Mouse (Mus musculus) olfactory bulb, adult 2 months (tissue): Measurements from ENCODE around the gene Cd47. TPM values are rescaled to one million over a fixed set of nuclear protein-coding genes. Genes with fewer than 3 reads are reported as not detected.

Experiments used
- H3K27ac ChIP-seq: fragments of 200-500 bp; 2 replicates; pipeline ENCODE4 v1.5.1; 2012; ENCODE audit warnings: low read depth, low read length; ENCODE audit not compliant: insufficient read depth
- H3K4me1 ChIP-seq: fragments of 200-500 bp; 2 replicates; pipeline ENCODE4 v1.6.1; 2012; ENCODE audit warnings: low read length; ENCODE audit not compliant: control insufficient read depth, insufficient read depth
- H3K4me3 ChIP-seq: fragments of 200-500 bp; 2 replicates; pipeline ENCODE4 v1.5.1; 2012; ENCODE audit warnings: mild to moderate bottlenecking, low read depth, low read length, moderate library complexity; ENCODE audit not compliant: insufficient read depth
- CTCF ChIP-seq: fragments of 200-500 bp; IDR thresholded peaks from 2 replicates; pipeline ENCODE4 v1.5.1; 2012; ENCODE audit warnings: low read depth, mild to moderate bottlenecking, low read length, moderate library complexity; ENCODE audit not compliant: insufficient read depth
- POLR2A ChIP-seq: fragments of 200-500 bp; IDR thresholded peaks from 2 replicates; pipeline ENCODE4 v1.6.1; 2012; ENCODE audit warnings: mild to moderate bottlenecking, low read depth, low read length, moderate library complexity; ENCODE audit not compliant: insufficient read depth
- WGBS: fragments of 180-500 bp; shearing (Covaris S2); methylation state at CpG from one replicate; pipeline ENCODE4 v1.1.7; 2018; 5-methylcytosine and 5-hydroxymethylcytosine counted together
- polyA plus RNA-seq: library from polyadenylated mRNA; stranded (reverse); fragments of >200 nt; gene quantifications from 2 replicates; pipeline ENCODE4 v1.2.4, GENCODE M21; 2012; ENCODE audit warnings: low replicate concordance; ENCODE audit not compliant: missing spikeins, insufficient read depth, insufficient read length

Cd47 gene
- 116 TPM in 1 of 2 replicates, not detected in the other for polyA plus RNA-seq

DNA sequence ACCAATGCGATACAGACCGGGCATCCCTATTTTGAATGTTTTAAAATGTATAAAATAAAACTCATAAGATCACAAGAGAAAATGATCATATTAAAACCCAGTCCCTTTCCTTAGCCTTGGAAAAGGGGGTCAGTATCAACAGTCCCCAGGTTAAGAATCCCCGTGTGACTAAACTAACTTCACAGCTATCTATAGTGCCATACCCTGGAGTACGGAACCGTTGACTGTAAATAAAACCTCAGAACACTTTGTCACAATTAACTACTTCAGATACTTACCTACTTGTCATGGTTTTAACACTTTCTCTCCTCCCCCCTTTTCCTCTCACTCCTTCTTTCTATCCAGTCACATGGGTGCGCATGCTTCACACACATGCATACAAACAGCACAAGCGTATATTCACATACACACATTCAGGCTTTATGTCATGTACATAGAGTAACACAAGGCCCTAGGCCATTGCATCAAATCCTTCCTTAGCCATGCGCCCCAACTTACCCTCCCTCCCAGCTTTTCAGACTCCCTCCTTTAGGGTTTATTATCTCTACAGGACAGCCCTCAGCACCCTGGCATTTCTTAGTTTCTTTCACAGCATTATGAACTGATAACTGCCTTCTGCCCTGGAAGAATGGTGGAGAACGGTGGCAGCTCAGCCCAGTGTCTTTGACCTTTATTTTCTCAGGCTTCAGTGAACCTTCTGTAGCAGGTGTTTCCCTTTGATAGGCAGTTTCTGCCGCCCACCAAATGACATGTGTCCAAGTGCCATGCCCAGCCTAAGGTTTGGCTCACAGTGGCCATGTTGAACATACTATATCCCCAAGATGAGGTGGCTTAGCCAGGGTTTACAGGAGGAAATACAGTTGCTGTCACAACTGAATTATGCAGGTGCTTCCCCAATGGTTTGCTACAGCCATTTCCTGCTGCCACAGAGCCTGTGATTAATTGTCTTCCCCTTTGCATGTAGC, at the start of gene Cd47:
TSS of gene Cd47 (plus strand) at position 937 of the 965 bp plus-strand sequence.
- H3K4me3 ChIP-seq: no peak within 1 kb of the TSS

DNA sequence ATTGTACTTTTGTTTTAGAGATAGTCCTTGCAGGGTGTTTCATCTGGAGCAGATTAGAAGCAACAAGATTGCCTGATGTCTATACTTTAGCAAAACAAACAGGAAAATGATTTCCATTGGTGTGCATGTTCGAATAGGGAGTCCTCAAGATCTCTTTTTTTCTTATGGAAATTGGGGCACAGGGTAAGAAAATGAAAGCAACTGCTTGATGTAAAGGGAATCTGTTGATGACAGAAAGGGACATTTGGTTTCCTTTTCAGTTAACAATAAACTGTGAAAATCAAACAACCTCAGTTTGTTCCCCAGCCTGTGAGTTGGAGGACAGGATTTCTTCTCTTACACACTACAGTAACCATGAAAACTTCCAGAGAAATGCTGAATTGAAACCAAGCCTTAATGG, 47.4 kb upstream of the Cd47 start:
- 59% methylated on average over 1 of the region's 1 CpGs for WGBS
- Histone ChIP-seq H3K4me1 (peaks cover 2% of the 10 kb centered on the region; the same call in 1 of the 2 replicates), H3K4me3 (no peak overlapping the region), H3K27ac (no peak overlapping the region)
- TF ChIP-seq POLR2A (no peak), CTCF (no peak)

More for the DNA sequence above, at the start of gene Cd47:
- H3K4me1 ChIP-seq: peaks cover 6% of the 10 kb centered on the region
- 86% methylated on average over 10 of the region's 10 CpGs for WGBS
- TF ChIP-seq CTCF: no peak
- TF ChIP-seq POLR2A: no peak
- H3K27ac ChIP-seq: no peak within 1 kb of the TSS

DNA sequence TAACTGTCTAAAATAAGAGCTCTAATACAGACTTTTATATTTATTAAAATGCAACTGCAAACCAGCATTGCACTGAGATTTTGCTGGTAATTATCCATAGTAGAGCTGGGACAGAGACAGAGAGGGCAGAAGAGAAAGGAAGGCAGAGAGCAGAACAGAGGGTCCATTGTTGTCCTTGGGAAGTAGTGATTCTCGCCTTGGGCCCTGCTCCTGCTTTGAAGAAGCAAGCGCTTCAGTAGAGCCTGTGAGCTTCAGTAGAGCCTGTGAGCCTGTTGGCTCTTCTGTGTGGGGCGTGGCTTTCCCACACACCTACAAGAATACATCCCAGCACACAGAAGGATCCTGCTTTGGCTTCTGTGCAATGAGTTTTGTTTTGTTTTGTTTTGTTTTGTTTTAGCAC, 47.0 kb upstream of the Cd47 start:
- no peak overlapping the region for H3K4me3 ChIP-seq
- whole genome bisulfite sequencing: 46% methylated on average over 3 of the region's 3 CpGs
- TF ChIP-seq POLR2A (no peak), CTCF (no peak)
- peaks cover 2% of the 10 kb centered on the region; the same call in 1 of the 2 replicates for H3K4me1 ChIP-seq
- no peak overlapping the region; the same call in 1 of the 2 replicates for H3K27ac ChIP-seq

DNA sequence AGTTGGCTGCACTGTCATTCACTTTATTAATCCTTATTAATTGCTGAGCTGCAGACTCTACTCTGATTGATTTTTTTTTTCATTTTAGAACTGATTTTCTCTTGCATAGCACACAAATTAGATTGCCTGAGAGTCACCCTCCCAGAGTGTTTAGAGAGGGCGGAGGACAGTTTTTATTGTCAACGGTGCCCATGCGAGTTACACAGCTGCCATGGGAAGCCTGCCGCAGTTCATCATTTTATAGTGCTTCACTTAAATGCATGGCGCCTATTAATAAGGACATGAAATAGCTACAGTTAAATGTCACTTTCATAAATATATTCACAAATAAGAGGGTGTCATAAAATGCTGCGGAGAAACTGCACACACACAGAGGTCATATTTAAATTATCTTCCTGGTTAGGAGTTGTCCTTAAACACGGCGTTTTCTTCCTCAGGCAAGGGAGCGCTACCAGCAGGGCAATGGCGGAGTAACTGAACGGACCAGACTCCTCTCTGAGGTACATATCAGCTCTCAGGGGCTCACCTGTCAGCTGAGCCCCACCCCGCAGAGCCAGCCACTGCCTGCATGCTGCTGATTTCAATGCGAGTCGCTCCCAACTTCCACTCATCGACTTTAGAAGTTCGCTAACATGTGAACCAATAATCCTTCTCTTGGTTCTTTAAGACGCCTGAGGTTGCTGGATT, 39.7 kb upstream of the Cd47 start:
- TF ChIP-seq CTCF: no peak
- no peak for TF ChIP-seq POLR2A
- Histone ChIP-seq H3K4me1 (no peaks in the 10 kb centered on the region), H3K27ac (no peak overlapping the region), H3K4me3 (no peak overlapping the region)
- WGBS: 91% methylated on average over 17 of the region's 17 CpGs

DNA sequence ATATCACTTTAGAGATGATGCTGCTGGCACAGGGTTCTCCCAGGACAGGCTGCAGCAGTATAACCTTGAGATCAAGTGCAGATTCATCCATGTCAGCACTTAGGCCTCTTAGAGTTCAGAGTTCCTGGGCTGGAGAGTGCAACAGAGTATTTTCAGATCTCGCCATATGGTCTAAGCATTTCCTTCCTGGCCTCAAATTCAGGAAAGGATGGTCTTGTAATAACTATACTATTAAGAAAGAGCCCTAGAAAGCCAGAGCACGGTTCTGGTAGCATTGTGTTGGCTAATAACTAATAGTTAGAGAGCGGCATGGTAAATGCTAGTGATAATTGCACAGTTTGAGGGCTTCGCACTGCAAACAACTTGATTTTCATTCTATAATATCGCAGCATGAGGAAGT, 38.4 kb upstream of the Cd47 start:
- no peak overlapping the region for H3K4me3 ChIP-seq
- H3K4me1 ChIP-seq: no peaks in the 10 kb centered on the region
- TF ChIP-seq POLR2A (no peak), CTCF (no peak)
- H3K27ac ChIP-seq: no peak overlapping the region
- WGBS: 58% methylated on average over 5 of the region's 5 CpGs

DNA sequence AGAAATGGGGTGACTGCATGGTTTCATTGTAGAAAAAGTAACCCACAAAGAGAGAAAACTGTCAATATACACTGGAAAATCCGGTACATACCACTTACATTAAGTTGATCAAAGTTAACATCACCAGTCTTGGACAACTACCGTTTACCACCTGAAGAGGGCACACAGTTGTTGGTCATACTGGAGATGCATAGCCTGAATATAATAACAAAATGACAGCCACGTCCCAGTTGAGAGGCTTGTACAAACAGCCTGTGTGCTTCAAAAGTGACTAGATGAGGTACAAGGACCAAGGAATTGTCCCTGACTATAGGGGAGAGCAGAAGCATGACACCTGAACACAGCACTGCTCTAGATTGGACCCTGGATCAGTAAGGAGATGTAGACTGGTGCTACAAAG, 34.0 kb upstream of the Cd47 start:
- no peaks in the 10 kb centered on the region for H3K4me1 ChIP-seq
- 74% methylated on average over 3 of the region's 3 CpGs for WGBS
- TF ChIP-seq CTCF: no peak
- no peak for TF ChIP-seq POLR2A
- no peak overlapping the region for H3K27ac ChIP-seq
- no peak overlapping the region for H3K4me3 ChIP-seq

DNA sequence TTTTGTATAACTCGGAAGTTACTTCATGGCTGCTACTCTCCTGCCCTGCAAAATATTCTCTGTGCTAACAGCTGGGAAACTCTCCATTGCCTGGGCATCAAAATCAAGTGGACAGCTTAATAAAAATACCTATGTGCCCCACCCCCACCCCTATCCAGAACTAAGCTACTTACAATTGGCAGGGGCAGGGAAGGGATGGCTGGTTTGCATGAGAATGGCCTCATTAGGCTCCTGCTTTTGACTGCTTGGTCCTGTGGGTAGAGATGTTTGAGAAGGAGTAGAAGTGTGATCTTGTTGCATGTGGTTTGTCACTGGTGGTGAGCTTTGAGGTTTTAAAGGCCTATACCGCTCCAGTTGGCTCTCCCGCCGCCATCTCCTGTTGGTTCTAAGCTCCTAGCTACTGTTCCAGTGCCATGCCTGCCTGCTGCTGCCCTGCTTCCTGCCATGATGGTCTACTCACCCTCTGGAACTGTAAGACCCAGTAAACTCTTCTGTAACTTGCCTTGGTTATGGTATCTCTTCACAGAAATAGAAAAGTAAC, 31.8 kb upstream of the Cd47 start:
- Histone ChIP-seq H3K4me1 (no peaks in the 10 kb centered on the region), H3K4me3 (no peak overlapping the region), H3K27ac (no peak overlapping the region)
- 92% methylated on average over 4 of the region's 4 CpGs for WGBS
- TF ChIP-seq CTCF (no peak), POLR2A (no peak)

DNA sequence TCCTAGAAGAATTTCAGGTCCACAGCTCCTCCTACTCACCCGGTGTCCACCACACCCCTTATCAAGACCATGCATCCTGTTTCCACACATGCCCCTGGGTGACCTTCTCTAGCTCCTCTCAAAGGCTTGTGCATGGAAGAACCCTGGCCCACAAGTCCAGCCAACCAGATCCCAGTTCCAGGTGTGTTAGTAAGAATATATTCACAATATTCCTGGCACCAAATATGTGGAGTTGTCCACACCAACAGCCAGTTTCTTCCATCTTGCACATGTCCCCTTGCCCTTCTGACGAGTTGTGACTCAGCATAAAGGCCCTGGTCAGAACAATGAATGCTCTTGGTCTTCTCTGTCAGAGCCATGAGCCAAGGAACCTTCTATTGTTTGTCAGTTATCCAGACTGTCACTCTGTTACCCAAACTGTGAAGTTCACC, 30.5 kb upstream of the Cd47 start:
- WGBS: 85% methylated on average over 2 of the region's 2 CpGs
- TF ChIP-seq CTCF: no peak
- no peak for TF ChIP-seq POLR2A
- no peaks in the 10 kb centered on the region for H3K4me1 ChIP-seq
- no peak overlapping the region for H3K4me3 ChIP-seq
- no peak overlapping the region for H3K27ac ChIP-seq
